Mouse (Mus musculus) brain, embryonic 18.5 days (tissue): ENCODE measurements around the gene Scube2.

Source experiments
- DNase-seq: peaks from one replicate; pipeline ENCODE4 v3.0.0-alpha.2; 2012; ENCODE audit warnings: low read depth, low spot score

The Scube2 gene

DNA sequence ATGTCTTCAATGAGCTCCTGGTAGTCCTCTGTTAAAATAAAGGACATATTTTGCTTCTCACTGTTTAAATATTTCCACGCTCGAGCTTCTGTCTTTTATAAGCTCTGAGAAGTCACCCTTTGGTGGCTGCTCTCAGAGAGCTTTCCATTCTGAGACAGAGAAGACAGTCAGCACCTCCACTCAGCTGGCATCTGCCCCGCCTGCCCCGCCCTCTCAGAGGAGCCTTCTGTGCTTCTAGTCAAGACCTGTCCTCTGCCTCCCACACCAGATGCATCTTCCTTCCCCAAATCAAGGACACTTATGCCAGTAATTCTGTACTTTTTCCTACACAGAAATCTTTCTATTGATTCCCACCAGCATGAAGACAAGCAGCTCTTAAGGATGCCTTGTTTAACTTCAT lies 64.9 kb downstream of the Scube2 start:
- DNase-seq, result no peak

DNA sequence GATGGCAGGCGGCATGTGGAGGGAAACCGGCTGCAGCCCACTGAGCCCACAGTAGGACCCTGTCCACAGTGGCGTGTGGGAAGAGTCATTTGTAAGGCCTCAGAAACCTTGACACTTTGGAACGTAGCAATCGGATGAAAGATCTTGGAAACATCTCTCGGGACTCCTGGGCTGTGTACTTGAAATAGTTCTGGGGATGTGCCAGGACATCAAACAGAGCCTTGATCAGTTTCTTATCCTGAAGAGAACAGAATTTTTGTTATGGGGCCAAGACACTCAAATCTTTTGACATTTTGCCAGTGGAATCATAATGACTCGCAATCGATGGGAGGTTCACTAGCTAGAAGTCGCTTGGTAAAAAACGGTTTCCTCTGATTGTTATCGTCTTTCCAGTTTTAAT lies 66.3 kb downstream of the Scube2 start:
- DNase-seq, result no peak

DNA sequence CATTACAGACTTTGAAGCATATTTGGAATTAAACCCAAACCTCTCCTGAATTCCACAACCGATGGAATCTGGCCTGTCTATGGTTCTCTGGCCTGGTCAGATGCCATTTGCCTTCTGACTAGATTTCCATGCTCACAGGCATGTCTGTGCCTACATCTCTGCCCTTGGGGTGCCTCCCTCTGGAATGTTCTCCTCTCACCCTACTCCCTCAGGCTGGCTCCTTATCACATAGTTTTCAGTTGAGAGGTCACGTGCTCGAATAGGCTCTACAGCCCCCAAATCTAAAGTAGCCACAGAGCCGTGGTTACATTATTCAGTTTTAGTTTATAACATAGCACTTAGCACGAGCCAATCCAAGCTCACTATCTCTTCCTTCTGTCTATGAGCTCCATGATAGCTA lies 69.9 kb downstream of the Scube2 start:
- no peak for DNase-seq

DNA sequence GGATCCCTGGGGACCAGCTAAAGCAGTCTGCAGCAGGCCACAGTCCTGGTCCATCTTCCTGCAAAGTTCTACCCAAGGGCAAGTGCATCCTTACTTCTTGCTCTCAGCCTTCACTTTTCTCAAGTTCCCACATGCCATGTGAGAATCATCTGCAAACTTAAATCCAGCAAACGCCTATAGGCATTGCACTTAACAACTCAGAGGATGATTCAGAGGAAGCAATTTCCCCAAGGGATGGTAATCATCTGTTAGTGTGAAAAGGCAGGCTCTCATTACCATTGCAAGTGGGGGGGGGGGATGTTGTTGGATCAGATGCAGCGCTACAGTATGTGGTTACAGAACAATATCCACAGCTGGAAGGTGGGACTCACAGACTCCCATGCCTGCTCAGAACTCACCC lies 70.9 kb downstream of the Scube2 start:
- no peak for DNase-seq

DNA sequence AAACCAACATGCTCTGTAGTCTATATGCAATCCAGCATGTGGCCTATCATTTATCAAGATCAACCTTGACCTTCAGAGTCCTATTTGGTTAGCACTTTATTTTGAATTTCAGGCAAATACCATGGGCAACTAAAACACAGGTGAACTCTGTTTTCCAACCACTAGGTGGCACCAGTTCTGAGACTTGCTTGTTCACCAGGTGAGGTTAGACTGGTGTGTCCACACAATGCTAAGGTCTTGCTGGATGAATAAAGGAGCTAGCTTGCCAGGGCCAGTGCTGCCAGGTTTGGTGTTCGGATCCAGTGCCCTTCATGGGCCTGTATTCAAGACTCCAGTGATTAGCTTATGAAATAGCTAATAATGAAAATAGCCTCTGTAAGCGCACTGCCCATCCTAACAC lies 72.7 kb downstream of the Scube2 start:
- DNase-seq, result no peak

DNA sequence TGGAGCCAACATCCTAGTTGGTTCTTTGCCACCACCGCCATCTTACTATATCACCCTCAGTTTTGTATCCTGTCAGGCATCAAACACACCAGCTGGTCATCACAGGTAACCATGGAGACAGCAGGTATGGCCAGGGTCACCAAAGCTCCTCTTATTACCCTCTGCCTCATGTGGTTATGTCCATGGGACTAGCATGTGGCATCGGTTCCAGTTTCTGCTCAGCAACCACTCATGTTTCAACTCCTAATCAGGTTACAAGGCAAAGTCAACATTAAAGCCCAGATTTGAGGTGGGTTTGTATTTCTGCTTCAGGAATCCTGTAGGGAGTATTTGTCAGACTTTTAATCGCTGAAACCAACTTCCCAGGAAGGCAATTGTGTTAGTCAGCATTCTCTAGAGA lies 74.7 kb downstream of the Scube2 start:
- no peak for DNase-seq

DNA sequence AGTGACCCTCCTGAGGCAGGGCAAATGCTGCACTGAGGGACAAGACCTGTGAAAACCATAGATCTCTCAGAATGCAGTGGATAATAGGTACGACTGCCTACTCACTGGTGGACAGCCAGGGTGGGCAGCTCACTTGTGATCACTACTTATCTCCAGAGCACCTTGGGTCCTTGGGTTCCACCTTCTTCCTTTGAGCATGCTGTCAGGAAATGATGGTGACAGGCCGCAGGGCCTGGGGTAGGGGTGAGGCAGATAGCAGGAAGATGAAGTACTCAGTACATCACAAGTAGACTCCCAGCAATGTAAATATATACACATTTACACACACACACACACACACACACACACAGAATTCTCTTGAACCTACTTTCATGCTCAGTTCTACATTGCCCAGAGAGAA lies 77.6 kb downstream of the Scube2 start:
- DNase-seq, result no peak

DNA sequence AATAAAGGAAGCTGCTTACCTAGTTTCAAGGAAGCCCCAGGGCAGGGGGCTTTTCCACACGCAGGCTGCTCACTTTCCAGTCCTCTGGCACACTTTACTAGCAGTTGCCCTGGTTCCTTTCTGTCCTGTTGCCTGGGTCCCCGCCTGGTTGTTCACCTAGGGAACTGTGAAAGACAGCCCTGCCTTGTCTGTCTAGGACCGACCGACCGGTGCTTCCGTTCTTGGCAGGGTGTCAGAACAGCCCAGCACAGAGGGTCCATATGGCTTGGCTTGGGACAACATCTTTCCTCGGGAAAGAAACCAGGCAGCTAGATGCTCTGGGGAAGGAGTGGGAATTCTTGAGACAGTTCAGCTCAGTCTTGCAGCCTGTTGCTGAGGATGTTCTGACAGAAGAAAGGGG lies 82.2 kb downstream of the Scube2 start:
- no peak for DNase-seq

DNA sequence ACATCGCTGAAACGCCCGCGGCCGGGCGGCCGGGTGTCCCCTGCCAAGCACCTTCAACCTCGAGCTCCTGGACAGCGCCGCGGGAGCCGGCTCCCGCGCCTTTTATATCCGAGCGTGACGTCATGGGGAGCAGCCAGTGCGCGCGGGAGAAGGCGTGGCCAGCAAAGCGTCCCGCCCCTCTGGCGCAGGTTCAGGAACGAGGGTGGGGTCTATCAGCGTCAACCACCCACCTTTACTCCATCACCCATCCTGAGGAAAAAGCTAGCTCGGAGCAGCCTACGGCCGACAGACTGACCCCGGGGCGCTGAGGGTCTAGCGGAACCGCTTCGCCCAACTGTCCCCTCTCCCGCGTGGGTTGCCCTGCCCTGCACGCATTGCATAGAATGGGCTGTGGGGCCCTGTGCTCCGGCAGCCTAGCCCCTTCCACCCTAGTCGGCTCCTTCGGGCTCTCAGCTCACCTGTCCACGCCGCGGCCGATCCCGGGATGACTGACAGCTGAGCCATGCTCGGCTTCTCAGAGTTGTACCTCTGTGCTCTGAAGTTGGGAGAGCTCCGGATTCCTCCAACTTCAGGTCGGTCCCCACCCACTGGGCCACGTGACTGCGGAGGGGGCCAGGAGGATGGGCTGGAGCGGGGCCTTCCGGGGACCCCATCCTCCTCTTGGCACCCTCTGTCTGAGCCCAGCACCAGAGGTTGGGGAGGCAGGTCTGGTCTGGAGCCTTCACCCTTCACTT lies 83.8 kb downstream of the Scube2 start, which contains the start of gene Nrip3:
Nrip3 (minus strand) TSS at position 556 of the 734 bp plus-strand sequence.
- peak; percentile 49 for DNase-seq

DNA sequence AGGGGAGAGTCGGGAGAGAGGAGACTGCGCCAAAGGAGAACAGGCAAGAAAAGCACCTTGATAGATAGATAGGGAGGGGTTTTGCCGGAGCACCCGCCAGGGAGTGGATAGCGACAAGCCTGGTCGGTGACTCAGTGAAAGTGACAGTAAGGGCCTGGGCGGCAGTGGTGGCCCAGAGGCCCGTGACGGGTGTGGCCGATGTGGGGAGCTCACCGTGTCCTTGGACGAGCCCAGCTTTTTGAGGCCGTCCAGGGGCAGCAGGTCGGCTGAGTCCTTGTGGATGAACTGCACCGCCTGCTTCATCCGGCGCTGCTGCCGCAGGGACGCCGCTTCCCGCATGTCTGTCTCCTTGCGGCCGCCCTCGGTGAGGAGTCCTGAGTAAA lies 84.4 kb downstream of the Scube2 start:
- no peak for DNase-seq

DNA sequence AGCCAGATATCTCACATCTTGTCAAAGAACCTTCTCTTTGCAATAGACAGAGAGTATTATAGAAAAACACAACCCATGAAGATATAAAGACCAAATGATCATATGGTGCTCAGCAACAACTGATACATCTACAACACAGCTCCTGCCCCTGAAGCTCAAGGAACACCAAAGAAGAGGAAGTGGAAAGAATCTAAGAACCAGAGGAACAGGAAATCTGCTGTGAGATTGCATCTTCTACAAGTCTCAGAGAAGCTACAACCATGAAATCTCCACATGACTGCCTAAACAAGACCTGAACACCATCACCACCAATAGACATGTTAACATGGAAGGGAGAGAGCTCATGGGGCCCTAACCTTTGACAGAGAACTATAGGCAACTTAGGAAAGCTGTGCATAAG lies 93.2 kb downstream of the Scube2 start:
- DNase-seq, result no peak

DNA sequence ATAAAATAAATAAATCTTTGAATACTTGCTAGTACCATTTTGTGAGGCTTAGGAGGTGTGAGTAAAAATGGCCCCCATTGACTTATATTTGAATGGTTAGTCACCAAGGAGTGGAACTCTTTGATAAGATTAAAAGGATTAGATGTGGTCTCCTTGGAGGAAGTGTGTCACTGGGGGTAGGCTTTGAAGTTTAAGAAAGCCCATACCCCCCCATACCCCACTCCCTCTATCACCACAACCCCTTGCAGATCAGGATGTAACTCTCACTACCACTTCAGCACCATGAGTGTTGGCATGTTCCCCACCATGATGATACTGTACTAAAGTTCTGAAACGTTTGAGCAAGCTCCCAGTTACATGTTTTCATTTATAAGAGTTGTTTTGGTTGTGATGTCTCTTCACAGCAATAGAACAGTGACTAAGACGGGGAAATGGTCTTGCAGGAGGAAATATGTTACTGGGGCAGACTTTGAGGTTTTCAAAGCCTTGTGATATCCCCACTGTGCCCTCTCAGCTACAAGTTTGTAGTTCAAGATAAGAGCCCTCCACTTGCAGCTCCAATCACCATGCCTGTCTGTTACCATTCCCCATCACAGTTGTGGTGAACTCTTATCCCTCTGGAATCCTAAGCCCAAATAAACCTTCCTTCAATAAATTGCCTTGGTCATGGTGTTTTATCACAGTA lies 96.6 kb downstream of the Scube2 start:
- no peak for DNase-seq

DNA sequence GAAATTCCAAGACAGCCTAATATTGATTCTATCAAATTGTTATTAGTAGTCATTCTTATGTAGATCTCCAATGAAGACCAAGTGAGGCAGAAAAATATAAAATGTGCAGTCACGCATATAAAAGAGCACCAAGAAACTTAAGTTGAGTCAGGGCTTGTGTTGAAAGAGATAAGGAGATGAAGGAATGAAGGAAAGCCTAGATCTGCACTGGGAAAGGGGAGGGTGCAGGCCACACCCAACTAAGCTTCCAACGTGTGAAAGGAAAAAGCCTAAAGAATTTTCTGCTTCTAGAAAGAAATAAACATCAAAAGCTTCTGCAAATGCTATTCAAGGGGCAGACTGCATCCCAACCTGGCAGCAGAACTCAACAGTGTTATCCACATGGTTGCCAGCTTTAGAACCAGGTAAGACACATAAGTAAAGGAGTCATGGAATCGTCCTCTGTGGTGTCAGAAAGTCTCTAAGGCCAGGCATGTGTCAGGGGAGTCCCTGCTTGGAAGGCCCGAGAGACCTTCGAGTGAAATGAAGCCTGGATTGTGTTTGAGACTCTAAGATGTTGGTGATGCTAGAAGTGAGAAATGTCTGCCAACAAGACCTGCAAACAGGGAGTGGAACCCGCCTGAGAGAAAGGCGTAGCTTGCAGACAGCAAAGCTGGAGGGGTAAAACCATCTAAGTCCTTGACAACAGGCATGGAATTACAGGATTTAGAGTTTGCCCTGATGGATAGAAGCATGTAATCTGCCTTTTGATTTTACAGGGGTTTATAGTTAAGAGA lies 97.7 kb downstream of the Scube2 start:
- no peak for DNase-seq

DNA sequence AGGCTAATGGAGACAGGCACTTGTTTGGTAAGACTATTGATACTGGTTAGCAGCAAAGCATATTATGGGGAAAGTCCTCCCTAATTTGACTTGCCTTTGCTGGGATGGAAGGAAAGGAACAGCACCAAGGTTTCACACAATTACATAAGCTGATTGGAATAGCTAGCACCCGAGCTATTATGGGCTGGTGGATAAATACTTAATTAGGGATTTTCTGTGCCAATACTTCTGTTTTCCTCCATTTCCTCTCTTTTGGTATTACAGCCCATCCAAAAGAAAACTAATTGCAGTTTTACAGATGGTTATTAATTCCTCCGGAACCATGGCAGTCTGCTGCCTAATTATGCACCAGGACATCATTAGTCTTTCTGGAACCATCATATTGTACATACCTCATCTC lies 101.5 kb downstream of the Scube2 start:
- DNase-seq, result no peak

DNA sequence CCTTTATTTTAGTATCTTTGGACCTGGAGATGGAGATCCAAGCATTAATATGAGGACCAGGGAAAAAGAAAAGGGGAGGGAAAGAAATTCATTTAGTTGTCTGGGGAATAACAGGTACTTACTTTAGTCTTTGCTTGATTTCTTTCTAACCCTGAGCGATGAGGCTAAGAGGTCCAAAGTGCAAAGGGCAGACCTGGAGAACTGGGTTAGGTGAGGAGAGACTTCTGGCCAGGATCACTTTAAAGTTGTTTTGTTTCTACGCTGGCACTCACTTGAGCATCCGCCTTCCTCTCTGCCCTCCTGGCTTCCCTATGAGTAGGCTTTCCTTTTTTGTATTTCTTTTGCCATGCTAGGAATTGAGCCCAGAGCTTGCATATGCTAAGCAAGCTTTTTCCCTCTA lies 109.2 kb downstream of the Scube2 start:
- DNase-seq, result no peak

DNA sequence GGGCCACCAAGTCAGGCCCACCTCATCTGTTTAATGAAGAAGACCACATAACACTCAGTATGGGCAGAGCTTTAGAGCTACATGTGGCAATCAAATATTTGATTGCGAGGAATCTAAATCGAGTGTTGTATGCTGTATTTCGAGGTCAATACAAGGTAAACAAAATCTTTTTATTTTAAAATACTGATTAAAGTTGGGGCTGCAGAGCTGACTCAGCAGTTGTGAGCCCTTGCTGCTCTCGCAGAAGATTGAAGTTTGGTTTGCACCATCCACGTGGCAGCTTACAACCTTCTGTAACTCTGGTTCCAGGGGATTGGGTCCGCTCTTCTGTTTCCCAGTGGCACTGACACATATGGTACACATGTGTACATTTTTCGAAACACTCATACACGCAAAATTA lies 111.4 kb downstream of the Scube2 start:
- DNase-seq, result no peak

DNA sequence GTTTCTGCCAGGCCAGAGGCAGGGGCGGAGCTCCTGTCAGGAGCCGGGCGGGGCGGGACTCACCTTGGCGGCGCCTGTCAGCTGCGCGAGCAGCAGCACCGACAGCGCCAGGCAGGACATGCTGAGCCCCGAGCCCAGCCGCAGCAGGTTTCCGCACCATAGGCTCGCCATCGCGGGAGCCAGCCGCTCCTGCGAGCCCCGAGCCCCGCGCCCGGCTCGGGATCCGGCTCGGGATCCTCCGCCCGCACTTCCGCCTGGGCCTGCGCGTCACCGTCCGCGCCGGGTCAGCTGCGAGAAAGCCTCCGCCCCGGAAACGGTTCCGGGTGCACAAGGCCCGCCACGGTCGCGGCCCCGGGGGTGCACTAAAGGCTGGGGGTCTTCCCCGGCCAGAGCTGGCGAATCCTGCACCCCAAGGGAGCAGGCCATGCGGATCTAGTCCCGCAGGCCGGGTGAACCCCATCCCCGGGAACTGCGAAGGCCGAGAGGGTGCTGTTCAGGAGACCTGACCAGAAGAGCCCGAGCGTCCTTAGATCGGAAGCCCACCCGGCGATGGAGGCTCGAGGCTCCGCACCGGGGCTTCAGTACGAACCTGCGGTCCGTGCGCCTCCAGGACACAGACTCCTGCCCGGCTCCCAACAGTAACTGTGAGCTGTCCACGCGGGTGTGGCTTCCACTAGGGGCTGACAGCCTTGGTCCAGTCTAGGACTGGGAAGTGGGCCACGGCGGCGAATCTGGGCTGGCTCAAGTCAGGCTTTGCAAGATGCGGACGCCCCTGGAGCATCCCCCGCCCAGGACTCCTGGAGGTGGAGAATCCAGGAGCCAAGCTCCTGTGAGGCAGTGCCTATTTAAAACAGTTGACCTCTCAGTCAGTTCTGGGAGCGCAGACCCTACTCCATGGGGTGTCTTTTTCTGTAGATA lies 113.2 kb downstream of the Scube2 start, which contains the start of gene Tmem9b:
Tmem9b (minus strand) TSS at position 868 of the 918 bp plus-strand sequence.
- peak; percentile 43 for DNase-seq

DNA sequence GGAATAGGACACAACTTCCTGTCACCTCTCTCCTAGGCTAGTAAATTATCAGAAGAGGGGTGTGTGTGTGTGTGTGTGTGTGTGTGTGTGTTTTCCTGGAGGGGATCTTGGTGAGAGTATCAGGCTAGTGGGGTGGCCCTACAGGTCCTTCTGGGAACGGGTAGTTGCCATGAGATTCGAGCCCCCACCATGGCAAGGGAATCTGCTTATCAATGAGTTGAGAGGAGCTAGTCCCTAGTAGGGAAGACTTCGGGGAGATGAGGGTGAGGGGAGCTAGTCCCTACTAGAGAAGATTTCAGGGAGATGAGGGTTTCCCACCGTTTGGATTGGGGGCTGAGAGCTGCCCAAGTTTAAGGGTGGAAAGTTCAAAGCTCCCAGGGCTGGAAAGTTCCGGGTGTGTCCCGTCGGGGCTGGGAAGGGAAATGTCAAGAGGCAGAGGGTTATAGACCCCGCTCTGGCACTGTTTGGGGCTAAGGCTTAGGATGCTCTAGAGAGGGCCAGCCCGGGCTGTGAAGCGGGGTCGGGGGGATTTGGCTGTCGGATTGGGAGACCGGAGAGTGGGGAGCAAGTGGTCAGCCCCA lies 114.0 kb downstream of the Scube2 start:
- no peak for DNase-seq
